In genomic region chr9:111103893-111104292, GRCm38 (mm10) we compare ENCODE assay signal across 26 mouse cellular contexts. TPM values are rescaled to one million over a fixed set of nuclear protein-coding genes. Genes with fewer than 3 reads are reported as not detected.
DNase-seq lines count a peak whose midpoint lies in the region; ATAC-seq and TF ChIP-seq lines count a peak whose summit lies in the region.
"Had no signal": no experiment of that assay in that cellular context is flagged by ENCODE, and none has a peak within 500 bp of the region (broad histone marks: within the 10 kb centered on the region; RNA-seq: fewer than 3 reads in every experiment).

No protein-coding gene starts in this region.

- peak; percentile 31 for DNase-seq in heart, adult 11 months
- no peak for DNase-seq in heart, adult 18-20 months
- peak; percentile 53 for DNase-seq in urinary bladder, postnatal 14 days (ENCODE audit: low spot score)
- no peak for DNase-seq in urinary bladder, postnatal 25 days (ENCODE audit: low spot score)
- no peak for DNase-seq in stomach, postnatal 0 days (ENCODE audit: low spot score)
- DNase-seq in thymus, adult 18-20 months = no peak
- no peak for DNase-seq in kidney, postnatal 25 days
- DNase-seq: adrenal gland, adult 8-10 months; adrenal gland, postnatal 14 days; adrenal gland, postnatal 36 days; B cell, adult 2 months; cerebellum, adult 11-12 months; cerebellum, adult 2 months; cerebellum, adult 9-10 months; cerebellum, postnatal 10 days; cerebellum, postnatal 25 days had no signal

- no peak overlapping the region for H3K4me3 ChIP-seq in stomach, embryonic 15.5 days (replicated peaks)
- H3K4me3 ChIP-seq in stomach, postnatal 0 days (ENCODE audit: low read depth, low read length) = no peak overlapping the region
- H3K4me3 ChIP-seq: embryonic facial prominence, embryonic 10.5 days; embryonic facial prominence, embryonic 12.5 days; forebrain, embryonic 10.5 days; forebrain, embryonic 12.5 days had no signal

- no peak for TF ChIP-seq CTCF in stomach, postnatal 0 days (IDR thresholded peaks at IDR 0.05; ENCODE audit: low read depth)

- no peak for ATAC-seq in stomach, embryonic 15.5 days (ENCODE audit: insufficient read depth, low FRiP score, low read depth)
- no peak for ATAC-seq in stomach, postnatal 0 days (ENCODE audit: low FRiP score, low TSS enrichment)
- ATAC-seq: activated CD4-positive, CD25-positive, alpha-beta regulatory T cell, adult 4 months; CD4-positive, CD25-positive, alpha-beta regulatory T cell, adult 4 months; forebrain, embryonic 14.5 days; Patski had no signal

- peak overlapping the region; percentile 11; the same call in 1 of the 2 replicates for H3K27ac ChIP-seq in stomach, embryonic 15.5 days
- peak overlapping the region; percentile 49; the same call in 1 of the 2 replicates for H3K27ac ChIP-seq in stomach, postnatal 0 days (replicated peaks)
- H3K27ac ChIP-seq: embryonic facial prominence, embryonic 10.5 days; embryonic facial prominence, embryonic 12.5 days; forebrain, embryonic 10.5 days; forebrain, embryonic 12.5 days had no signal

- H3K9ac ChIP-seq in stomach, embryonic 15.5 days = no peak overlapping the region
- H3K9ac ChIP-seq in stomach, postnatal 0 days (ENCODE audit: low read length) = no peak overlapping the region
- H3K9ac ChIP-seq: embryonic facial prominence, embryonic 12.5 days; forebrain, embryonic 12.5 days had no signal

- H3K4me2 ChIP-seq in stomach, embryonic 15.5 days = no peak overlapping the region
- H3K4me2 ChIP-seq in stomach, postnatal 0 days (replicated peaks; ENCODE audit: low read depth) = no peak overlapping the region
- H3K4me2 ChIP-seq: embryonic facial prominence, embryonic 12.5 days; forebrain, embryonic 12.5 days had no signal

- no peak for TF ChIP-seq EP300 in stomach, postnatal 0 days (optimal IDR thresholded peaks at IDR 0.05)

- H3K36me3 ChIP-seq in stomach, embryonic 15.5 days = no peaks in the 10 kb centered on the region
- no peaks in the 10 kb centered on the region for H3K36me3 ChIP-seq in stomach, postnatal 0 days (ENCODE audit: control insufficient read depth, insufficient read depth, low read length)
- H3K36me3 ChIP-seq: embryonic facial prominence, embryonic 10.5 days; embryonic facial prominence, embryonic 12.5 days; forebrain, embryonic 10.5 days; forebrain, embryonic 12.5 days; G1E had no signal

- H3K4me1 ChIP-seq in stomach, embryonic 15.5 days = no peaks in the 10 kb centered on the region
- H3K4me1 ChIP-seq in stomach, postnatal 0 days (replicated peaks; ENCODE audit: control insufficient read depth, insufficient read depth) = no peaks in the 10 kb centered on the region
- H3K4me1 ChIP-seq: embryonic facial prominence, embryonic 10.5 days; embryonic facial prominence, embryonic 12.5 days; forebrain, embryonic 10.5 days; forebrain, embryonic 12.5 days had no signal

- H3K27me3 ChIP-seq in stomach, embryonic 15.5 days (replicated peaks) = no peaks in the 10 kb centered on the region
- no peaks in the 10 kb centered on the region for H3K27me3 ChIP-seq in stomach, postnatal 0 days (ENCODE audit: control insufficient read depth, insufficient read depth, low read length)
- H3K27me3 ChIP-seq: embryonic facial prominence, embryonic 12.5 days; forebrain, embryonic 12.5 days; Patski had no signal

- WGBS in stomach, embryonic 15.5 days = 77% methylated on average over 5 of the region's 5 CpGs
- 71% methylated on average over 5 of the region's 5 CpGs for WGBS in stomach, postnatal 0 days

- H3K9me3 ChIP-seq in stomach, embryonic 15.5 days = no peaks in the 10 kb centered on the region
- no peaks in the 10 kb centered on the region for H3K9me3 ChIP-seq in stomach, postnatal 0 days (ENCODE audit: control insufficient read depth, low read length)
- H3K9me3 ChIP-seq: embryonic facial prominence, embryonic 10.5 days; embryonic facial prominence, embryonic 12.5 days; forebrain, embryonic 10.5 days; forebrain, embryonic 12.5 days; G1E had no signal

RNA-seq across cellular contexts. Expression of gene Lrrfip2, which starts 13.5 kb away (rescaled TPM):
- total RNA-seq in heart, adult 18-20 months (2021) = 10 to 100 TPM; 87.3 to 89.0 TPM
- 37.3 and 38.7 TPM in 2 replicates for polyA plus RNA-seq in stomach, embryonic 15.5 days (2015; fragmentation: Nextera tagmentation; extraction: Ambion mirVana)
- 33.2 and 34.1 TPM in 2 replicates for polyA plus RNA-seq in stomach, postnatal 0 days (2015; fragmentation: Nextera tagmentation; extraction: Ambion mirVana)

RNA-seq across cellular contexts. Expression of gene Ccrl2, which starts 46.6 kb away (rescaled TPM):
- total RNA-seq in heart, adult 18-20 months (2021) = 1 to 10 TPM; 6.3 to 9.1 TPM
- 2.5 TPM in 2 replicates for polyA plus RNA-seq in stomach, embryonic 15.5 days (2015; fragmentation: Nextera tagmentation; extraction: Ambion mirVana)
- 1.8 and 2.0 TPM in 2 replicates for polyA plus RNA-seq in stomach, postnatal 0 days (2015; fragmentation: Nextera tagmentation; extraction: Ambion mirVana)

Comparison
In these comparisons a context has a peak if more than half of its experiments do, and no peak if none do; other contexts are left out.
1. DNase-seq: peak in heart, adult 11 months (single experiment) and urinary bladder, postnatal 14 days (single experiment); none in heart, adult 18-20 months (0 of 2), urinary bladder, postnatal 25 days (single experiment), stomach, postnatal 0 days (single experiment), thymus, adult 18-20 months (0 of 2) and kidney, postnatal 25 days (0 of 2).